Mouse (Mus musculus) embryonic facial prominence, embryonic 12.5 days (tissue): Measurements from ENCODE around the gene Zdhhc19. TPM values are rescaled to one million over a fixed set of nuclear protein-coding genes. Genes with fewer than 3 reads are reported as not detected.

Source experiments
- ATAC-seq: fragments of 200-750 bp; cut with Nextera tagmentation; 2 replicates; pipeline ENCODE4 v1.8.0; 2017; ENCODE audit not compliant: insufficient number of reproducible peaks, insufficient read depth, low FRiP score, low TSS enrichment
- H3K27ac ChIP-seq: fragments of 300-500 bp; sonication (generic); 2 replicates; pipeline ENCODE4 v1.5.1; 2016; ENCODE audit warnings: mild to moderate bottlenecking
- H3K27me3 ChIP-seq: fragments of 300-500 bp; sonication (generic); 2 replicates; pipeline ENCODE4 v1.6.1; 2016; ENCODE audit warnings: mild to moderate bottlenecking, moderate library complexity
- H3K36me3 ChIP-seq: fragments of 300-500 bp; sonication (generic); 2 replicates; pipeline ENCODE4 v1.6.1; 2016; ENCODE audit warnings: mild to moderate bottlenecking
- H3K4me1 ChIP-seq: fragments of 300-500 bp; sonication (generic); 2 replicates; pipeline ENCODE4 v1.6.1; 2016
- H3K4me2 ChIP-seq: fragments of 300-500 bp; sonication (generic); replicated peaks from 2 replicates; pipeline ENCODE4 v1.6.1; 2016; ENCODE audit warnings: mild to moderate bottlenecking, moderate library complexity
- H3K4me3 ChIP-seq: fragments of 300-500 bp; sonication (generic); 2 replicates; pipeline ENCODE4 v1.5.1; 2016; ENCODE audit warnings: mild to moderate bottlenecking
- H3K9ac ChIP-seq: fragments of 300-500 bp; sonication (generic); 2 replicates; pipeline ENCODE4 v1.6.1; 2016; ENCODE audit warnings: mild to moderate bottlenecking, moderate library complexity
- H3K9me3 ChIP-seq: fragments of 300-500 bp; sonication (generic); 2 replicates; pipeline ENCODE4 v1.6.1; 2016; ENCODE audit warnings: mild to moderate bottlenecking, moderate library complexity
- WGBS: fragments of 180-500 bp; shearing (Covaris S2); methylation state at CpG from one replicate; pipeline ENCODE4 v1.1.7; 2016; 5-methylcytosine and 5-hydroxymethylcytosine counted together
- polyA plus RNA-seq: library from polyadenylated mRNA; unstranded; fragments of >200 nt; fragmentation: Nextera tagmentation; extraction: Ambion mirVana; gene quantifications from 2 replicates; pipeline ENCODE4 v1.2.1, GENCODE M21; 2016

Gene Zdhhc19
- polyA plus RNA-seq, 1 experiment from 2014 or later = not detected

DNA sequence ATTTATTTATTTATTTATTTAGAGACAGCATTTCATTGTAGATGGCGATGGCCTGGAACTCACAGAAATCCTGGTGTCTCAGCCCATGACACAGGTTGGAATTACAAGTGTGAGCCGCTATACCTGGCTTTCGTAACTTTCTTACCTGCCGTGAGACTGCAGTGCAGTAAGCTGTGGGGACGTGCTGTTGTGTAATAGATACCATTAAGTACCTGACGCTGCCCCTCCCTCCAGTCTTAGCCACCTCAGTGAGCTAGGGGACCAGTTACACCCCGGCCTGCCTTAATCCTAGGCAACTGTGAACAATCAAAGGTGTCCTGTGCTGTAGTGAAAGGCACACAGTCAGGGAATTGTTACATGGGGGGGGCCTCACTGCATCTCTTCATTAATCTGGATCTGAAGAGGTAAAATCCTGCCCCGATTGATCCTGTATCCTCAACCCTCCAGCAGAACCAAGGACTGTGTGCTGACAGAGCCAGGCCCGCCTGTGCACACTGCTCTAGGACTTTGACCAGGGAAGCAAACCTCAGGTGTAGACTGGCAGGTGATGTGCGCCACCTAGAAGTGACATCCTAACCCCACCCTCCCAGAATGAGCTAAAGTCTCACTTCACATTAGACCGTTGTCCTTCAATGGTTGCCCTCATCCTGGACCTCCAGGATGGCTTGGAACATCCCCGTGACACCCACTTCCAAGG is 21.9 kb downstream of the Zdhhc19 start:
- 79% methylated on average over 12 of the region's 12 CpGs for WGBS
- H3K27ac ChIP-seq = no peak overlapping the region
- ATAC-seq = no peak

DNA sequence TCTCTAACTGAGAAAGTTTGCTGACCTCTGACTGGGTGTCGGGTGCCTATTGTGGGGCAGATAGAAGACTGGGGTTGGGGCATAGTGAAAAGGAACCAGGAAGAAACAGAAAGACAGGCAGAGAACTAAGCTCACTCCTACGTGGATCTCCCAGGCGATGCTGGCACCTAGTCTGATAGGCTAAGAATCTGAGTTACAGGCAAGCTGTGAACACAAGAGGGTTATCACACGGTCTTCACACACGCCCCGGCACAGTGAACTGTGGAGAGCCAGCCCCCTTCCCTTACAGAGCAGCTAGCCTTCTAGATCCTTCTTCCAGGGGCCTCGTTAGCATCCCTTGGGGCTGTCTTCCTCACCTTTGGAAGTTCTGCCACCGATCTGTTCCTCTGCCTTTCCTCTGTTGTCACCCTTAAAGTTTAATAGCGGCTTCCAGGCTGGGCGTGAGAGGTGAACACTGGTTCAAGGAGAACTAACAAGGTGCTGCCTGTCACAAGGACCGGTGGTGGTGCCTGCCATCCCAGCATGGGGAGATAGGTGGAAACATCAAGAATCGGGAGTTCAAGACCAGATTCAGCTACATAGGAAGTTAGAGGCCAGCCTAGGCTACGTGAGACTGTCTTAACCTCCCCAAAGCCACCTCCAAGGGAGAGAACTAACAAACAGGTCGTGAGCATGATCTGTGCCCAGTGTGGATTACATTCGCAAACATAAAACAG is 23.7 kb downstream of the Zdhhc19 start:
- Histone ChIP-seq H3K4me1 (peaks cover 12% of the 10 kb centered on the region; the same call in 1 of the 2 replicates), H3K27ac (0 out of 2 replicates have a peak overlapping the region, but pooled peaks have one; percentile 36), H3K9ac (no peak overlapping the region), H3K9me3 (no peaks in the 10 kb centered on the region), H3K4me3 (no peak overlapping the region), H3K27me3 (no peaks in the 10 kb centered on the region), H3K36me3 (no peaks in the 10 kb centered on the region), H3K4me2 (no peak overlapping the region)
- ATAC-seq = no peak
- WGBS = 79% methylated on average over 15 of the region's 15 CpGs

More for the DNA sequence above, 21.9 kb downstream of the Zdhhc19 start:
- no peak overlapping the region for H3K4me3 ChIP-seq
- H3K9ac ChIP-seq = no peak overlapping the region
- no peaks in the 10 kb centered on the region for H3K9me3 ChIP-seq
- H3K4me2 ChIP-seq = no peak overlapping the region
- no peaks in the 10 kb centered on the region for H3K27me3 ChIP-seq
- no peaks in the 10 kb centered on the region for H3K36me3 ChIP-seq
- H3K4me1 ChIP-seq = peaks cover 12% of the 10 kb centered on the region; the same call in 1 of the 2 replicates

DNA sequence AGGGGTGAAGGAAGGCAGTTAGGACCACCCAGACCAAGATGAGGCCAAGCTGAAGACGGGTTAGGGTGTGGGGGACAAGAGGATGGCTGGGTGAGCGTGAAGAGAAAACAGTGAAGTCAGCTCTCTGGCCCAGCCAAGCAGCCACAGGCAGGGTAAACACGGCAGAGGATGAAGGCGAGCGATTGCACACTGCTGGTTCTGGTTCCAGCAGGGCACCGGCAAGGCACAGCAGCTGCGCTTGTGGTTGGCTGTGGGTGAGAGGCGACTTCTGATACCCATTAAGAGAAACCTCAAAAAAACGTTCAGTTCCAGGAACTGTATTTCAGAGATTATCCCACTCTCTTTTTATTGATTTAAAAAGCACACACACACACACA is 24.3 kb downstream of the Zdhhc19 start:
- Histone ChIP-seq H3K4me3 (no peak overlapping the region), H3K27me3 (no peaks in the 10 kb centered on the region), H3K27ac (0 out of 2 replicates have a peak overlapping the region, but pooled peaks have one; percentile 36), H3K9ac (no peak overlapping the region), H3K4me1 (peaks cover 12% of the 10 kb centered on the region; the same call in 1 of the 2 replicates), H3K36me3 (no peaks in the 10 kb centered on the region), H3K4me2 (no peak overlapping the region), H3K9me3 (no peaks in the 10 kb centered on the region)
- no peak for ATAC-seq
- 48% methylated on average over 9 of the region's 9 CpGs for WGBS

DNA sequence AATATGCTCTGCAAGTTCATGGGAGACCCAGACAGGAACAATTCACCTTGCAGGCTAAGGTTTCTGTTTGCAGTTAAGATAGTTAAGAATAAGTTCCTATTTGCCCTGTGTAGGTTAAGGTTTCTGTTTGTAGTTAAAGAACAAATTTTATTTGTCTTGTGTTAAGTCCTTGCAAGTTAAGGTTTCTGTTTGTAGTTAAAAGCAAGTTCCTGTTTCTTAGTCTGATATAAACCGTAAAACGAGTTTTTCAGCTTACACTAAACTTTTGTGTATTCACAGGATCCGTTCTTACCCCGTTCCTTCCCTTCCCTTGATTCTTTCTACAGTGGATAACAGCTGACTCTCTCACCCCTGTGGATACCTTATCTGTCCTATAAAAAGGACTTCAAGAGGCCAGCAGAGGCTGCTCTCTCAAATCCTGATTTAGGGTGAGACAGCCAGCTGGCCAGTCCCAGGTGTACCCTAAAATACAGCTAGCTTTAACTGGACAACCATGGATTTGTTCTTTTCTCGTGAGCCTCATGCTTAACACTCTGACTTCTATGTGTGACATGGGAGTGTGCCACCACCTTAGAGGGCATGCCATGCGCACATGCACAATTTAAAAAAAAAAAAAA is 26.6 kb downstream of the Zdhhc19 start:
- WGBS = 74% methylated on average over 6 of the region's 6 CpGs
- H3K27me3 ChIP-seq = no peaks in the 10 kb centered on the region
- ATAC-seq = no peak
- no peaks in the 10 kb centered on the region for H3K36me3 ChIP-seq
- H3K4me1 ChIP-seq = no peaks in the 10 kb centered on the region
- no peak overlapping the region for H3K4me3 ChIP-seq
- H3K9me3 ChIP-seq = no peaks in the 10 kb centered on the region
- no peak overlapping the region for H3K4me2 ChIP-seq
- no peak overlapping the region for H3K9ac ChIP-seq
- H3K27ac ChIP-seq = no peak overlapping the region

DNA sequence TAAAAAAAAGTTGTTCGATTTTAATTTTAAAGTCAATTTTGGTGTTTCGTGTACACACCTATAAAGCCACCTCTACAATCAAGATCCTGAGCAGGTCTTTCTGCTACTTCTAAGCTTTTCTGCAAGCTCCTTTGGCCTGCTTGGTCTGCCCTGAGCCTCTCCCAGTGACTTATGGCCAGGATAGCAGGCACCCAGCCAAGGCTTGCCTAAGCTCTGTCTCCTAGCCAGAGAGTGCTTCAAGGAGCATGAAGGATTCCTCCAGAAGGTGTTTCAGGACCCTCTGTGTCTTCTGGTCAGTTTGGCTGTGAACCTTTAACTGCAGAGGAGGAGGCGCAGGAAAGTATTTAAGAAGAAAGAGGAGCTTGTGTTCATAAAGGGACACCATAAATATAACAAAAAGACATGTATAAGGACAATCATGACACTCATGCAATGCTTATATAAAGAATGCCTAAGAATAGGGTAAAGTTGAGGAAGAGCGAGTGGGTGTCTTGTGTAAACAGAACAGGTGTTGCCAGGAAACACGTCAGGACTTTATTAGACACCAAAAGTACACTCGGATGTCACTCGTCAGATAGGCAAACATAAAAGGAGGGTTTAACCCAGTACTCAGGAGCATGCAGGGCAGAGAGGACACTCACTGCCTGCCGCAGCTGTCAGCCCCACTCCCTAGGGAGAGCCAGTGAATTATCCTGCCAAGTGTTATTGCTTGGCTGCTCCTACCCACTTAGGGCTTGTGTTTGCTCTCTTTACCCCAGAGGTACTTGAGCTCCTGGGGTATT is 27.6 kb downstream of the Zdhhc19 start:
- no peak for ATAC-seq
- Histone ChIP-seq H3K27ac (no peak overlapping the region), H3K4me3 (no peak overlapping the region)

DNA sequence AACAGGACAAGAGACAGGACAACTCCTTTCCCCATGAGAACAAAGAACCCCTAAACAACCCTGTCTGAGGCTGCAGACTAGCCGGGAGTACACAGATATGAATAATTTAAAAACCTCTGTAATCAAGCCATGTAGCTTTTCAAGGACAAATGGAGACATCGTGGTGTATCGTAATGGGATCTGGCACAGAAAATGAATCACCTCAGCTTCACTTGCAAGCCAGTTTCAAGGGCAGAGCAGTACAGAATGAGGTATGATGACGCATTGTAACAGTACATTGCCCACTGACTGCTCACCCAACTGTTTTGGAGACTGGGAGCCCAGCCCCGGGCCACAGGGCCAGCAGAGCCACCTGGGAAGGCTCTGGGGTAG is 28.2 kb downstream of the Zdhhc19 start:
- Histone ChIP-seq H3K36me3 (no peaks in the 10 kb centered on the region), H3K9me3 (no peaks in the 10 kb centered on the region), H3K27me3 (no peaks in the 10 kb centered on the region), H3K4me2 (no peak overlapping the region), H3K4me3 (no peak overlapping the region), H3K27ac (no peak overlapping the region), H3K4me1 (no peaks in the 10 kb centered on the region), H3K9ac (no peak overlapping the region)
- ATAC-seq = no peak
- WGBS = 66% methylated on average over 5 of the region's 5 CpGs

More for the DNA sequence above, 27.6 kb downstream of the Zdhhc19 start:
- H3K4me2 ChIP-seq = no peak overlapping the region
- H3K9ac ChIP-seq = no peak overlapping the region
- no peaks in the 10 kb centered on the region for H3K9me3 ChIP-seq
- no peaks in the 10 kb centered on the region for H3K27me3 ChIP-seq
- 62% methylated on average over 8 of the region's 8 CpGs for WGBS
- H3K36me3 ChIP-seq = no peaks in the 10 kb centered on the region
- no peaks in the 10 kb centered on the region for H3K4me1 ChIP-seq

DNA sequence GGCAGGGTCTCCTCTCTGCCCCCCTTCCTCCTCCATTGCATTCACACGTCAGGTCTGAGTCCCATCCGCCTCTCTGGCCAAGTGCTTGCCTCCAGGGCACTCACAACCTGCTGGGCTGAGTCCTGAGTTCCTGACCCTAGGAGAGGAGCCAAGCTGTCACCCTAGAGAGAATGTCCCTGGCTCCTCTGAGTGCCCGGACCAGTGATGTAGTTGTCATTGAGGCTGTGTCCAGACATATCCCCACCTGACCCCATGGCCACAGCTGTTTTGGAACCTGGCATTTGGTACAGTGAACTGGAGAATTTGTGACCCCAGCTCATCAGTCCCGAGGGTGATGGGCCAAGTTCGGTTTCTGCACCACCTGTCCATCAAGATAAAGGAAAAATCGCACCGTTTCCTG is 30.8 kb downstream of the Zdhhc19 start:
- no peak for ATAC-seq
- no peak overlapping the region for H3K4me2 ChIP-seq
- no peak overlapping the region for H3K4me3 ChIP-seq
- H3K27ac ChIP-seq = no peak overlapping the region
- H3K27me3 ChIP-seq = no peaks in the 10 kb centered on the region
- no peaks in the 10 kb centered on the region for H3K4me1 ChIP-seq
- WGBS = 59% methylated on average over 7 of the region's 7 CpGs
- H3K9me3 ChIP-seq = no peaks in the 10 kb centered on the region
- no peaks in the 10 kb centered on the region for H3K36me3 ChIP-seq
- H3K9ac ChIP-seq = no peak overlapping the region

DNA sequence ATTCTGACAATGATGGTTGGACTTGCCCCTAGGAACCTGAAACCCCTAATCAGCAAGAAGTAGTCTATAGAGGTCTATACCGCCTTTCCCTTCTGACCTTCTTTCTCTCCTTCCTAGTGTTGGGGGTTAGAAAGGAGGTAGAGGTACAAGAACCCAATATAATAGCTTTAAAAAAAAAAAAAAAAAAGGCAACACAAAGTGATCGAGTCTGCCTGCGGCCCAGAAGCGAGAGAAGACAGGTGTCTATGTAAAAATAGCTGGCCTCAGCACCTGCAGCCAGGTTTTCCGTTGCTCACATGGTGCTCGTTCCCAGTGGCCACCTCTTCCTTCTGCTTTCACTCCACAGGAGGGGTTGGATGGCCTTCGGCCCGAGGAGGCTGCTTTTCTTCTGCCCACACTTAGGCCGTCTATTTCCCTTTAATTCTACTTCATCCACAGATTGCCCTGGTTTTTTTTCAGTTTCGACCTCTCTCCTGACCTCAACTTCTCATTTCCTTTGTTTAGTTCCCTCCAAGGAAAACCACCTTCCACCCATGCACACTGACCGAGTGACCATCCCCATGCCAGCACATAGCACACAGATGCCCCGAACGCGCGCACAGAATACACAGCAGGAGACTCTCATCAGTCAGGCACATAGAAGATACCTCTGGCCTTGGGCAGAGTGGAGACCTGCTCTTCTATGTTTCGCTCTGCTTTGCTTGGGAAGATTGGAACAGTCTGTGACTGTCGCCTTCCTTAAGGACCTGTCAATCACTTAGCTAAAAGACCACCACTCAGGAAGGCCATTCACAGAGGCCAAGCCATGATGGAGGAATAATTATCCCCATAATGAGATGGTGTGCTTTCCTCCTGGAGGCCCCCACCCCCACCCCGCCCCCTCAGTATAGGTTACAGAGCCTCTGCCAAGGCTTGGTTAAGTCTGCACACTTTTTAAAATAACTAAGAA is 37.1 kb downstream of the Zdhhc19 start:
- Histone ChIP-seq H3K9me3 (no peaks in the 10 kb centered on the region), H3K27ac (no peak overlapping the region), H3K27me3 (0 out of 2 replicates have a peak, but pooled peaks cover 4% of the 10 kb centered on the region), H3K4me2 (no peak overlapping the region), H3K36me3 (no peaks in the 10 kb centered on the region), H3K4me3 (no peak overlapping the region), H3K9ac (no peak overlapping the region), H3K4me1 (peaks cover 19% of the 10 kb centered on the region)
- 49% methylated on average over 18 of the region's 18 CpGs for WGBS
- ATAC-seq = no peak

DNA sequence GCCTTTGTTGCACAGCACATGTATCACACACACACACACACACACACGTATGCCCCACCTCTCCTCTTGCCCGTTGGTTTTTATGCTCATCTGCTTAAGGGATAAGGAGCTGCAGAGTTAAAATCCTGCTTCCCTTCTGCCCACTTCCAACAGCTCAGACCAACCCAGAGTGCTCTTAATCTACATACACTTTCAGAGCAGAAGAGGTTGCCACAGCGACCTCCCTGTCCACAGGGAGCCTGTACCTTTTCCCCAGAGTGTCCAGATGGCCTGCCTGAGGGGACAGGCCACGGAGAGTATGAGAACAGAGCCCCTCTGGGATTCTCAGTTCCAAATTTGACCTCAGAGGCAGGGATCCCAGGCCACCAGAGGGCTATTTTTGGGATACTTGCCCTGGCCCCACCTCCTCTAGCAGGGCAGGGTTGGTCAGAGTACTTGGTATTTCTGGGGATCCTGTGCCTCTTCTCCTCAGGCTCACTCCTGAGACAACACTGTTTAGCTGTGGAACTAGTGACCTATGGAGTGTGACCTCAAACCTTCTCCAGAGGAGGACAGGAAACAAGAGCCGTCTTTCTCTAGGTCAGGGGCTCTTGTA is 39.2 kb downstream of the Zdhhc19 start:
- Histone ChIP-seq H3K4me1 (peaks cover 27% of the 10 kb centered on the region), H3K9ac (no peak overlapping the region), H3K36me3 (no peaks in the 10 kb centered on the region), H3K4me2 (no peak overlapping the region), H3K4me3 (no peak overlapping the region), H3K9me3 (no peaks in the 10 kb centered on the region), H3K27ac (no peak overlapping the region), H3K27me3 (0 out of 2 replicates have a peak, but pooled peaks cover 4% of the 10 kb centered on the region)
- ATAC-seq = no peak
- 21% methylated on average over 5 of the region's 5 CpGs for WGBS

DNA sequence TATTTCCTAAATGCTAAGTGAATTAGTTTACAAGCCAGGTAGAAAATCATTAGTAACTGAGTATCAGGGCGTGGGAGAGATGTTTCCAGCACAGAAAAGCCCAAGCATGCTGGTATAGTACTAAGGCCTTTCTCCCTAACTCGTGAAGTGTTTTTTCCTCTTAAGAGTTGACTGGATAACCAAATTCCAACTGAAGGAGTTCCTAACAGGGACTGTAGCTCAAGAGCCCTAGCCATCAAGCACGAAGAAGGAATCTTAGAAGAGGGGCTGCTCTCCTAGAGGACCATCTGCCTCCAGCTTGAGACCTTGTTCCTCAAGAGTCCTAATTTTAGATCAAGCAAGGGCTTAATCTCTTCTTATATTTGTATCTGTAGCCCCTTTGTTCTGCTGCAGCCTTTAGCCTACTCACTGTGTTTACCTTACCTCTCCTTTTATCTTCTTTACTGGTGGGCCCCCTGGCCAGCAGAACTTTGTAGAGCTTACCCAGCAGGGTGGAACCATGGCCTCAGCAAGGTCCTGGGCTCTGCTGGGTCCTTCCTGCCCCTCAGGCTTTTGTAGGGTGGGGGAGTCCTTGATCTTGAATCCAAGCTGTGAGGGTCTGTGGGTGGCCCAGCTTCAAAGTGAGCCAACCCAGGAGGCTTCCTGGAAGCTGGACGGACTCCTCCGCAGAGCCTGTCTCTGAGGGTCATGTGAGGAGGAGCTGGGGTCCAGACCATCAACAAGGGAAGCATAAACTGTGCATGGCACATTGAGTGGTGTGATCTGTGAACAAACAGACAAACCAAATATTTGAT is 42.0 kb downstream of the Zdhhc19 start:
- H3K9ac ChIP-seq = no peak overlapping the region
- 0 out of 2 replicates have a peak, but pooled peaks cover 4% of the 10 kb centered on the region for H3K27me3 ChIP-seq
- no peak for ATAC-seq
- no peaks in the 10 kb centered on the region for H3K9me3 ChIP-seq
- H3K4me1 ChIP-seq = peaks cover 27% of the 10 kb centered on the region
- H3K27ac ChIP-seq = 0 out of 2 replicates have a peak overlapping the region, but pooled peaks have one; percentile 50
- no peak overlapping the region for H3K4me2 ChIP-seq
- H3K36me3 ChIP-seq = no peaks in the 10 kb centered on the region
- WGBS = 44% methylated on average over 5 of the region's 5 CpGs
- no peak overlapping the region for H3K4me3 ChIP-seq
